Mouse (Mus musculus): ENCODE results near the gene Chd6. TPM values are rescaled to one million over a fixed set of nuclear protein-coding genes. Genes with fewer than 3 reads are reported as not detected.
"Not testable (repeated sequence)": the region's sequence is repeated elsewhere in the genome, so short reads cannot be mapped to it uniquely, and the experiment has no call there.

Chd6 gene
- total RNA-seq, 2 experiments from 2014 or later: 49.0 to 85.3 TPM

- intact Hi-C loops (cut with DNase I): no loop called here
- DNase-seq: no peak
These were observed 116.4 kb downstream of the Chd6 start for GRCm38 (mm10) chr2:160992465-160992864.

- DNase-seq: peak; percentile 29 to 35
- intact Hi-C loops (cut with DNase I): no loop called here
These were observed 118.4 kb downstream of the Chd6 start for GRCm38 (mm10) chr2:160990339-160991070.

- DNase-seq: no peak
- intact Hi-C loops (cut with DNase I): no loop called here
These were observed 121.4 kb downstream of the Chd6 start for GRCm38 (mm10) chr2:160987503-160987902.

- peak; percentile 33 to 47 for DNase-seq
- intact Hi-C loops (cut with DNase I): no loop called here
These were observed 126.2 kb downstream of the Chd6 start for GRCm38 (mm10) chr2:160982636-160983035.

- peak in 1 of 2 experiments; percentile 11 for DNase-seq
- intact Hi-C loops (cut with DNase I): no loop called here
These were observed 127.1 kb downstream of the Chd6 start for GRCm38 (mm10) chr2:160981791-160982190.

- DNase-seq: no peak
- intact Hi-C loops (cut with DNase I): no loop called here
These were observed 130.2 kb downstream of the Chd6 start for GRCm38 (mm10) chr2:160978651-160979050.

GRCm38 (mm10) chr2:160977248-160977647, 131.6 kb downstream of the Chd6 start:
- intact Hi-C loops (cut with DNase I): no loop called here
- peak; percentile 24 to 46 for DNase-seq

- intact Hi-C loops (cut with DNase I): no loop called here
- DNase-seq: no peak
These were observed 135.1 kb downstream of the Chd6 start for GRCm38 (mm10) chr2:160973648-160974215.

GRCm38 (mm10) chr2:160972103-160972792, 136.6 kb downstream of the Chd6 start:
- no peak for DNase-seq
- intact Hi-C loops (cut with DNase I): no loop called here

GRCm38 (mm10) chr2:160962149-160962548, 146.7 kb downstream of the Chd6 start:
- no peak for DNase-seq
- intact Hi-C loops (cut with DNase I): no loop called here

GRCm38 (mm10) chr2:160960956-160961646, 147.8 kb downstream of the Chd6 start:
- no peak for DNase-seq
- intact Hi-C loops (cut with DNase I): no loop called here

GRCm38 (mm10) chr2:160959901-160960300, 149.0 kb downstream of the Chd6 start:
- intact Hi-C loops (cut with DNase I): loop anchor here (5.0 kb wide), 1 partner anchor 42 kb away; no protein-coding TSS in a partner anchor
- DNase-seq: peak; percentile 33 to 42

GRCm38 (mm10) chr2:160958737-160959136, 150.1 kb downstream of the Chd6 start:
- intact Hi-C loops (cut with DNase I): loop anchor here (5.0 kb wide), 1 partner anchor 44 kb away; no protein-coding TSS in a partner anchor
- DNase-seq: peak; percentile 43 to 53

GRCm38 (mm10) chr2:160957801-160958200, 151.1 kb downstream of the Chd6 start:
- DNase-seq: not testable (repeated sequence)
- intact Hi-C loops (cut with DNase I): loop anchor here (5.0 kb wide), 1 partner anchor 44 kb away; no protein-coding TSS in a partner anchor

- intact Hi-C loops (cut with DNase I): loop anchor here (5.0 kb wide), 1 partner anchor 45 kb away; no protein-coding TSS in a partner anchor
- DNase-seq: not testable (repeated sequence)
These were observed 151.6 kb downstream of the Chd6 start for GRCm38 (mm10) chr2:160957307-160957706.

- intact Hi-C loops (cut with DNase I): loop anchor here (5.0 kb wide), 1 partner anchor 47 kb away; no protein-coding TSS in a partner anchor
- peak; percentile 39 to 57 for DNase-seq
These were observed 153.5 kb downstream of the Chd6 start for GRCm38 (mm10) chr2:160955331-160955730.

- DNase-seq: no peak
- intact Hi-C loops (cut with DNase I): no loop called here
These were observed 154.3 kb downstream of the Chd6 start for GRCm38 (mm10) chr2:160954541-160954940.

GRCm38 (mm10) chr2:160953131-160953873, 155.6 kb downstream of the Chd6 start:
- no peak for DNase-seq
- intact Hi-C loops (cut with DNase I): no loop called here

GRCm38 (mm10) chr2:160951595-160951994, 157.3 kb downstream of the Chd6 start:
- intact Hi-C loops (cut with DNase I): no loop called here
- DNase-seq: no peak

GRCm38 (mm10) chr2:160942443-160942842, 166.4 kb downstream of the Chd6 start:
- intact Hi-C loops (cut with DNase I): loop anchor here (5.0 kb wide), 1 partner anchor 345 kb away; no protein-coding TSS in a partner anchor
- no peak for DNase-seq
